Mouse (Mus musculus): ENCODE data around the gene Gjb2.

Gjb2 gene

DNA sequence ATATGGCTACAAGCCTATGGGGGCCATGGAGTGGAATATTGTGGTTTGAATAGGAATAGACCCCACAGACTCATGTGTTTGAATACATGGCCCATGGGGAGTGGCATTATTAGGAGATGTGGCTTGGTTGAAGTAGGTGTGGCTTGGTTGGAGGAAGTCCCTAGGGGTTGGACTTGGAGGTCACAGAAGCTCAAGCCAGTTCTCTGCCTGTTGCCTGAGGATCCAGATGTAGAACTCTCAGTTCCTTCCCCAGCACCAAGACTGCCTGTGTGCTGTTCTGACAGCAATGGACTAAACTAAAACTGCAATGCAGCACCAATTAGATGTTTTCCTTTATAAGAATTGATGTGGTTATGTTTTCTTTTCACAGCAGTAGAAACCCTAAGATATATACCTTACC is 38.4 kb downstream of the Gjb2 start:
- DNase-seq (ENCODE audit: low read depth, low spot score): no peak

DNA sequence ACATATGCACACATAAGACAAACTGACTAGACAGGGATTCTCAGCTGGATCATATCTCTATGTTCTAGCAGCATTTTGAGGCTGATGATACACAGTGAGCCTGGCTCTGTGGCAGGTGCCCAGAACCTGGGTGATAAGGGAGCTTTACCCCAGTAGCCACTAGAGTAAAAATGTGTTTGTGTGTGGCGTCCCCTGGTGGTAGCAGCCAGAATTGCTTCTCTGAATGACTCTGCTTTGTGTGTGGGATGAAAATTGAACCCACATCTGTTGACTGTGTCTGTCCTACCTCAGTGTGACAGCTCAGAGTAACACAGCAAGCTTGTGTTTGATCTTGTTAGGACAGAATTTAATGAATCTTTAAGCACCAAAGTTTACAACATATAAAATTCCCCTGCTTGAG is 44.5 kb downstream of the Gjb2 start:
- DNase-seq (ENCODE audit: low read depth, low spot score): peak; percentile 41

DNA sequence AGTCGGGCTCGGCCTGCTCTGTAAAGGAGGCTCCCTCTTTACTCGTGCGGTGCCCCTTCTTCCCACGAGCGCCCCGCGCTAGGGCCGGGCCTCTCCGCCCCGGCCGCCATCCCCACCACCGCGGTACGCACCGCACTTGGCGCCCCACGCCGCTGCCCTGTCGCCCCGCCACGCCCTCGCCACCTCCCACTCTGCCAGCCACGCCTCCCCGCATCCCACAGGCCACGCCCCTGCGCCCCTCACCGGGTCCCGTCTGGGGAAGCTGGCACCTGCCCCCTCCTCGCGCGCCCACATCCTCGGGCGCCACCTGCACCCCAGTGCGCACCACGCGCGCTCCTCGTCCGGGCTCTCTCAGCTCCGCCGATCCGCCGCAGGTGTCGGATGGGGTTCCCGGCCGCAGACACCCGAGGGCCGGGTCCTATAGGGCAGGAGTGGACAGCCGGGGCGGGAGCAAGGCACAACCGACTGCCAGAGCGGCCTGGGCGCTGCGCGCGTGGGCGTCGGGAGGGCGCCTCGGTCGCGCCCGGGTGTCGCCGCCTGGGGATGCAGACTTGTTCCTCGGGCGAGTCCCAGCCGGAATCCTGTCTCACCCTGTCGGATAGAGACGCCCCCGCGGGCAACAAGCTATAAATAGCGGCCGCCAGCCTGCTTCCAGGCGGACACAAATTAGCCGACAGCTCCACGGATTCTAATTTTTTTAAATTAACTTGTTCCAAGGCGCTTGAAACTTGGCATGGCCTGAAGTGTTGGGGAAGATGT is 46.8 kb downstream of the Gjb2 start, which contains the start of gene Gja3:
Gene Gja3, minus strand, starts transcription at position 538 of the 759 bp plus-strand sequence.
- peak; percentile 9 for DNase-seq (ENCODE audit: low read depth, low spot score)

DNA sequence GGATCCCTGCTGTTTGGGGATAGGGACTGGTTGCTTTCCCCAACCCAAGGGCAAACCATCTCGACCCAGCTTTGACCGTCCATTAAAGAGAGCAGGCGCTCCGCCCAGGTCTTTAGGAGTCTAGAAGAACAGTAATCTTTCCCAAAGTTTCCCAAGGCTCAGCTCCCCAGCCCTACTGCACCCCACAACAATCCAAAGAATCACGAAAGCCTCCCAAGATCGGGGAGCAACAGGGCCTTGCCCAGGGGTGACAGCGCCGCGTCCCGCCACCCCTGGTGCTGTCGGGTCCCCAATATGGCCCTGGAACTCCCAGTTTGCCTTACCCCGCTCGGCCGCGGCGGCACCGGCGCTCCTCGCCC is 47.3 kb downstream of the Gjb2 start:
- no peak for DNase-seq (ENCODE audit: low read depth, low spot score)

DNA sequence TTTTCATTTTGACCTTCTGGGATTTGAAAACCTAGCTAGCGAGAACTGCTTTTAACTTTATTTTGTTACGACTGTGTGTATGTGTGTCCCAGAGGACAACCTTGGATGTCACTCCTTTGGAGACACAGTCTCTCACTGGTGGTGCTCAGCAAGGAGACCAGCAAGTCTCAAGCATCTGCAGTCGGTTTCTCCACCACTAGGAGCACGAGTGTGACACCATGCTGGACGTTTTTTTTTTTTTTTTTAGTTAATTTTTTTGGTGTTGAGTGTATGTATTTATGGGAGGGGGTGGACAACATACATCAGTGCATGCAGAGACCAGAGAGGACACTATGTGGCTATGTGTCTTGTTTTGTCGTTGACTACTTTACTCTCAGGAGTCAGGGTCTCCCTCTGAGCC is 51.8 kb downstream of the Gjb2 start:
- DNase-seq (ENCODE audit: low read depth, low spot score): no peak

Data from retina, postnatal 7 days (tissue).